Mouse (Mus musculus) limb, embryonic 14.5 days (tissue): Measurements from ENCODE around the gene Akap7. TPM values are rescaled to one million over a fixed set of nuclear protein-coding genes. Genes with fewer than 3 reads are reported as not detected.
"Not testable (repeated sequence)": the region's sequence is repeated elsewhere in the genome, so short reads cannot be mapped to it uniquely, and the experiment has no call there.

Source experiments
- ATAC-seq: fragments of 200-750 bp; cut with Nextera tagmentation; 2 replicates; pipeline ENCODE4 v1.8.0; 2017; ENCODE audit warnings: low read depth, moderate number of reproducible peaks, moderate TSS enrichment; ENCODE audit not compliant: low FRiP score
- DNase-seq: peaks from one replicate; pipeline ENCODE4 v3.0.0-alpha.2; 2015; ENCODE audit warnings: low spot score
- H3K27ac ChIP-seq: fragments of 300-500 bp; sonication (generic); replicated peaks from 2 replicates; pipeline ENCODE4 v1.5.1; 2014; ENCODE audit warnings: low read depth, mild to moderate bottlenecking, low read length, moderate library complexity, mixed read lengths
- H3K27me3 ChIP-seq: fragments of 300-500 bp; sonication (generic); 2 replicates; pipeline ENCODE4 v1.6.1; 2014; ENCODE audit warnings: low read length, mixed read lengths; ENCODE audit not compliant: control insufficient read depth, insufficient read depth
- H3K36me3 ChIP-seq: fragments of 300-500 bp; sonication (generic); 2 replicates; pipeline ENCODE4 v1.6.1; 2014; ENCODE audit warnings: mild to moderate bottlenecking, low read length, moderate library complexity, mixed read lengths; ENCODE audit not compliant: control insufficient read depth, insufficient read depth
- H3K4me1 ChIP-seq: fragments of 300-500 bp; sonication (generic); 2 replicates; pipeline ENCODE4 v1.6.1; 2014; ENCODE audit warnings: antibody characterized with exemption, low read length, mixed read lengths; ENCODE audit not compliant: control insufficient read depth, insufficient read depth
- H3K4me2 ChIP-seq: fragments of 300-500 bp; sonication (generic); replicated peaks from 2 replicates; pipeline ENCODE4 v1.6.1; 2014; ENCODE audit warnings: low read depth, mild to moderate bottlenecking, low read length, moderate library complexity; ENCODE audit not compliant: severe bottlenecking
- H3K4me3 ChIP-seq: fragments of 300-500 bp; sonication (generic); replicated peaks from 2 replicates; pipeline ENCODE4 v1.5.1; 2014; ENCODE audit warnings: low read length
- H3K9ac ChIP-seq: fragments of 300-500 bp; sonication (generic); 2 replicates; pipeline ENCODE4 v1.6.1; 2014; ENCODE audit warnings: mild to moderate bottlenecking, low read depth, low read length, moderate library complexity; ENCODE audit not compliant: severe bottlenecking
- H3K9me3 ChIP-seq: fragments of 300-500 bp; sonication (generic); 2 replicates; pipeline ENCODE4 v1.6.1; 2016; ENCODE audit warnings: low read length; ENCODE audit not compliant: control insufficient read depth
- POLR2A ChIP-seq: fragments of 200-500 bp; IDR thresholded peaks from 2 replicates; pipeline ENCODE4 v1.8.0; 2012; ENCODE audit warnings: inconsistent platforms, mild to moderate bottlenecking, moderate library complexity, borderline replicate concordance; ENCODE audit not compliant: insufficient read depth, insufficient read length; ENCODE audit errors: extremely low read depth
- WGBS: fragments of 180-500 bp; shearing (Covaris S2); extraction: QIAGEN DNeasy Blood & Tissue Kit; methylation state at CpG from one replicate; pipeline ENCODE4 v1.1.7; 2014; 5-methylcytosine and 5-hydroxymethylcytosine counted together
- polyA plus RNA-seq, 2 experiments: library from polyadenylated mRNA; depleted of rRNA in 1 of 2; stranded (reverse) in 1 of 2; unstranded in 1 of 2; fragments of >200 nt; fragmentation: Nextera tagmentation in 1 of 2; extraction: Ambion mirVana in 1 of 2; gene quantifications; 2 replicates each; pipeline versions ENCODE4 v1.2.1 to v1.2.3; 2012 to 2014

The Akap7 gene
- polyA plus RNA-seq, 2 experiments = 17.6 to 20.9 TPM

- Histone ChIP-seq H3K9me3 (no peaks in the 10 kb centered on the region), H3K4me1 (no peaks in the 10 kb centered on the region), H3K4me3 (no peak overlapping the region), H3K36me3 (no peaks in the 10 kb centered on the region), H3K27me3 (no peaks in the 10 kb centered on the region), H3K4me2 (no peak overlapping the region), H3K9ac (no peak overlapping the region), H3K27ac (no peak overlapping the region)
- DNase-seq (no peak), ATAC-seq (no peak)
- 65% methylated on average over 6 of the region's 6 CpGs for WGBS
- TF ChIP-seq POLR2A = no peak
Observed at GRCm38 (mm10) chr10:25167365-25168194, 140.1 kb downstream of the Akap7 start.

DNA sequence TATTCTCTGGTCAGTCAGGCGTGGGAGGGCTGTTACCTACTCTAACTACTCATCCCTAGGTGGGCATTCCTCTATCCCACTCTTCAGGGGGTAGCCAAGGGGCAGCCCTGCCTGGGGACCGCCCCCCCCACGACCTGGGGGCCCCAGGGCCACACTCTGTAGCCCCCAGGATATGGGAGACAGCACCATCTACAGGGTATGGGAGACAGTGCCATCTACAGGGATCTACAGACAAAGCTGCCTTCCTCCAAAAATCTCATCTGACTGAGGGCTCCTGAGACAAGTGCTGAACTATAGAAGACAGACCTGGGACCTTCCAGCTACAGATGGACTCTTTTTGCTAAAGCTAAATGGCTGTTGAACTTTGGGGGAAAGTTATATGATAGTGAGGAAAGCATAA is 144.2 kb downstream of the Akap7 start:
- not testable (repeated sequence) for H3K4me3 ChIP-seq, H3K9ac ChIP-seq, DNase-seq, H3K36me3 ChIP-seq, H3K9me3 ChIP-seq, ATAC-seq, H3K4me1 ChIP-seq, H3K4me2 ChIP-seq, H3K27me3 ChIP-seq, H3K27ac ChIP-seq
- WGBS = 23% methylated on average over 3 of the region's 3 CpGs

DNA sequence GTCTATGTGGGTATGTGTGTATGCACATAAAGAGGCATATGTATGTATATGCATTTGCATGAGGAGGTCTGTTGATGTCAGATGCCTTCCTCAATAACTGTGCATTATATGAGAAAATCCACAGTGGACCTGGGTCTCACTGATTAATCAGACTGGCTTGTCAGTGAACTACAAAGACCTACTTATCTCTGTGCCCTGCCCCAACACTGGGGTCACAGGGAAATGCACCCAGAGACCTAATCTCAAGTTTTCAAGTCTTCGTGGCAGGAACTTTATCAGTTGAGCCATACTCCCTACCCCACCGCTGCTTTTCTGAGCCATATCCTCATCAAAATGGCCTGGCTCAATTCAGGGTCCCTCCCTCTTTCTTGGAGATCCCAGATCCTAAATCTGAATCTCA is 146.0 kb downstream of the Akap7 start:
- no peak for ATAC-seq
- TF ChIP-seq POLR2A = no peak
- 73% methylated on average over 2 of the region's 2 CpGs for WGBS
- DNase-seq = no peak
- no peaks in the 10 kb centered on the region for H3K27me3 ChIP-seq
- no peaks in the 10 kb centered on the region for H3K9me3 ChIP-seq
- H3K27ac ChIP-seq = no peak overlapping the region
- H3K4me2 ChIP-seq = no peak overlapping the region
- no peak overlapping the region for H3K4me3 ChIP-seq
- no peaks in the 10 kb centered on the region for H3K36me3 ChIP-seq
- H3K9ac ChIP-seq = no peak overlapping the region
- H3K4me1 ChIP-seq = no peaks in the 10 kb centered on the region

- Histone ChIP-seq H3K9ac (no peak overlapping the region), H3K9me3 (no peaks in the 10 kb centered on the region), H3K27me3 (no peaks in the 10 kb centered on the region), H3K4me1 (no peaks in the 10 kb centered on the region), H3K4me3 (no peak overlapping the region), H3K36me3 (no peaks in the 10 kb centered on the region), H3K4me2 (no peak overlapping the region), H3K27ac (no peak overlapping the region)
- DNase-seq (no peak), ATAC-seq (no peak)
- no peak for TF ChIP-seq POLR2A
- 85% methylated on average over 5 of the region's 5 CpGs for WGBS
Observed at GRCm38 (mm10) chr10:25158651-25159050, 149.0 kb downstream of the Akap7 start.

DNA sequence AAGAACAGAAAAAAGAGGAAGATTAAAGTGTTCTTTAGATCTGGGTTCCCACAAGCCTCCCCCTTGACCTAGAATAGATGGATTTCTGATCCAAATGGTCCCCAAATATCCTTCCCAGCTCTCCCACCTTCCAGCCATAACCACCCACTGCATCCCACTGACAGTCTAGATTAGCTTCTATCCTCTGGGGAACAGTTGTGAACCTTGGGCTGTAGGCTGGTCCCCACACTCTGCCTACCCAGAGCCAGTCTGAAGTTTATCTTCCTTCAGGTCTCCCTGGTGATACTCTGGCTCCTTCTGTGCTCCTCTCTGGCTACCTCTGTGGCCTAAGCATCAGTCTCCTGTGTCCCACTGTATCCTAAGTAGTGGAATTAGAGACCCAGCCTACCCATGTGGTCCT is 150.3 kb downstream of the Akap7 start:
- no peak overlapping the region for H3K4me3 ChIP-seq
- no peak overlapping the region for H3K27ac ChIP-seq
- no peaks in the 10 kb centered on the region for H3K4me1 ChIP-seq
- H3K4me2 ChIP-seq = no peak overlapping the region
- no peaks in the 10 kb centered on the region for H3K36me3 ChIP-seq
- no peak for TF ChIP-seq POLR2A
- ATAC-seq (no peak), DNase-seq (no peak)
- H3K27me3 ChIP-seq = no peaks in the 10 kb centered on the region
- H3K9ac ChIP-seq = no peak overlapping the region
- no peaks in the 10 kb centered on the region for H3K9me3 ChIP-seq
